Mouse (Mus musculus): ENCODE data around the gene LTO1.

DNA sequence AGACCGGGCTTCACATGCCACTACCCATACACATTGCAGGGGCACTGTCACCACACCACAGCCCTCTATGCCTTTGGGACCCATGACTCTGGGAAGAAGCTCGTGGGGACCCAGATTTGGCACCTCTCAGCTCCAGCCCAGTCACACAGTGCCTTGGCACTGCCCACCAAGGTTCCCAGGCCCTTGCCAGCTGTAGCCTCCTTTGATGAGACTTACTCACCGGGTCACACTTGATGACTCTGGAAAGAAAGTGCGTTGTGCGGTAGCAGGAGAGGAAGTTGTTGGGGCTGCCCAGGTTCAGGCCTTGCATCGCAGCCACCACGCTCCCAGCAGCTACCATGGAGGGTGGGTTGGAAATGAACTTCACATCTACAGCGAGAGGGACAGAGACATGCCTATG is 18.9 kb downstream of the LTO1 start:
- no peak for TF ChIP-seq MYOG (IDR thresholded peaks at IDR 0.05; ENCODE audit: control insufficient read depth, extremely low read depth, insufficient read length)
- TF ChIP-seq CTCF (IDR thresholded peaks at IDR 0.05; ENCODE audit: control insufficient read depth, insufficient read depth, insufficient read length): no peak
